Mouse (Mus musculus) liver, embryonic 14.5 days (tissue): Measurements from ENCODE around the gene Ttll13.

Experiments
- CTCF ChIP-seq: IDR thresholded peaks from 2 replicates; pipeline ENCODE4 v1.5.1; 2016; ENCODE audit warnings: antibody characterized with exemption, low read depth, control low read depth
- EP300 ChIP-seq: IDR thresholded peaks from 2 replicates; pipeline ENCODE4 v1.6.1; 2016; ENCODE audit warnings: antibody characterized with exemption, low read depth

- TF ChIP-seq CTCF = no peak
- TF ChIP-seq EP300 = no peak
These were observed 41.8 kb upstream of the Ttll13 start for GRCm38 (mm10) chr7:80204362-80204761.
